Mouse (Mus musculus) heart, postnatal 36 days (tissue): ENCODE data around the gene Efcab5. TPM values are rescaled to one million over a fixed set of nuclear protein-coding genes. Genes with fewer than 3 reads are reported as not detected.

Experiments
- DNase-seq, 2 experiments: peaks; one replicate each; pipeline ENCODE4 v3.0.0; 2021 to 2022
- intact Hi-C: fragments of 180-260 bp; cut with DNase I; formaldehyde crosslinking; loops from one replicate; pipeline ENCODE4 v1.15.1; 2025
- total RNA-seq, 2 experiments: library from RNA; stranded (reverse); gene quantifications; 2 replicates each; pipeline ENCODE4 v1.2.3; 2021

Efcab5 gene
- total RNA-seq: under 1 TPM; 0.31 to 0.73 TPM

DNA sequence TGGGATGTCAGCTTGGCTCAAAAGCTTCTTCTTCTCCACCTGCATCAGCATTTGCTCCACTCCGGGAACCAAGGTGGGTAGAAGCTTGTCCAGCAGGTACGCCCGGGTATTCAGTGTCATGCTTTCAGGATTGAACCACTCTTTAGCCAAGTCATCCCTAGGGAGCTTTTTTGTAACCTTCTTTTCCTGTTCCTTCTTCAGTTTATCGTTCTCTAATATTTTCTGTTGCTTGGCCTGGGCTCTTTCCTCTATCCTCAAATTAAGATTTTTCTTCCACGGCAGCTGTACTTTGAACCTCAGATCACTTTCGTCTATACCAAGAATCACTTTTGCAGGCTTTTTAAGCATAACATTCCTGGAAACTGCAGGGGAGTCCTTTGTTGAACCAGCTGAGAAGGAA, at the start of gene Efcab5:
Gene Efcab5 (minus strand): TSS at position 101 of the 400 bp plus-strand sequence.
- intact Hi-C loops: no loop called here
- DNase-seq: no peak

DNA sequence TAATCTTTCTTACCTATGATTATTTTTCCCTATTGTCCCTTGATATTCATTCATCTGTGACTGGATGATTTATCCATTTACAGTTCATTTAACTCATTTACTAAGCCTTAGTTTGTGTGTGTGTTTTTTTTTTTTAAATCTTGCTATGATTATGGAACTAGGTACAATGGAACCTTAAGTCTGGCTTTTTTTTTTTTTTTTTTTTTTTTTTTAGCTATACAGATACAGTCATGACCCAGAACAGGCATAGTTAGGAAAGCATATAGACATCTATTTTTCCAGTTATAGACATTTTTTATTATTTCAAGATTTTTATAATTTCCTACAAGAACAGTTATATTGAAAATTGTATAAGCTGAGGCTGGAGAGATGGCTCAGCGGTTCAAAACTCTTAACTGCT, 46.5 kb upstream of the Efcab5 start:
- intact Hi-C loops: no loop called here
- no peak for DNase-seq

DNA sequence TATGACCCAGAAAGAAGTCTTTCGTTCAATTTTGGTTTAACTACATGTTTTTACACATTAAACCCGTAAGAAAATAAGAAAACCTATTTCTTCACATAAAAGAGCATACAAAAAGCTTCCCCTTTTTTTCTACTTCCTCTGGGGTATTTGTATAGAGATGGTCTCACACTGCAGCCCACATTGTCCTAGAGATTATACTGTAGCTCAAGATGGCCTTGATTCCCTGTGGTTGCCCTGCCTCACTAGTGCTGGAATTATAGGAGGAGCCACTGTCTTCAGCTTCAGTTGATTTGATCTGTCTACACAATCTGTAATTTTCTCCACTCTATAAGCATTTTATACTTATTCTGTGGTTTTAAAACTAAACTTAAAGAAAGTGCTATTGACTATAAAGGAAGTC, 42.7 kb upstream of the Efcab5 start:
- intact Hi-C loops: no loop called here

GRCm38 (mm10) chr11:77230765-77231164, 42.0 kb upstream of the Efcab5 start:
- intact Hi-C loops: no loop called here
- no peak for DNase-seq

More for the DNA sequence above, 42.7 kb upstream of the Efcab5 start:
- no peak for DNase-seq

- DNase-seq: no peak
- intact Hi-C loops: loop anchor here (1.0 to 5.0 kb wide), 2 partner anchors 92 to 231 kb away; no protein-coding TSS in a partner anchor
Observed at GRCm38 (mm10) chr11:77216761-77217130, 28.0 kb upstream of the Efcab5 start.

DNA sequence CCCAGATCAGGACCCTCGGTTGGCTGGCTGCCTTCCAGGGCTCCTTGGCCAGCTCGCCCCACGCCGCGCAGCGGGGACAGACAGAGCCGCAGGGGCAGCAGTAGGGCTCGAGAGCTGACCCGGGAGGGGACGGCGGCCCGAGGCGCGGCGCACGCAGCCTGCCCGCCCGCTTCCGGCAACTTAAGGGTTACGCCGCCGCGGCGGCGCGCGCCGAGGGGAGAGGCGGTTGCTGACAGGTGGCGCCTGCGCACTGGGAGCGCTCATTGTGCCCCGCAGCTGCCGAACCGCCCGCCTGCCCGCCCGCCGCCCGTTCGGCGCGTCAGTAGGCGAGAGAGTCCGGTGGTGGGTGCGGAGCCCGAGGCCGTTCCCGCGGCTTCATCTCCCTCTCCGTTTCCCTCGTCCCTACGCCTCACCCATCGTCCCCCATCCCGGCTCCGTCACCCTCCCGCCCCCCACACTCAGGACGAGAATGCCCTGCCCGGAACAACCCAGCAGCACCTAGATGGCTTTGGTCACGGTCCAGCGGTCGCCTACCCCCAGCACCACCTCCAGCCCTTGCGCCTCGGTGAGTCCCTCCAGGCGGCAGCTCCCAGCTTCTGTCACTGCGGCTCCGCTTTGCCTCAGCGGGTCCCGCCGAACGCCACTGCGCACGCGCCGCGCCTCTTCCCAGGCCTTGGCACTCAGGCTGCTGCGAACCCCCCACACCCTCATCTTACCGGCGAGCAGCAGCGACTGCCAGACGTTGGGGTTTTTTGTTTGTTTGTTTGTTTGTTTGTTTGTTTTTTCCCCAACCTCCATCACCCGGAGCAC, 27.4 kb upstream of the Efcab5 start, which contains the start of gene Ssh2:
Gene Ssh2 (plus strand): TSS at position 337 of the 810 bp plus-strand sequence.
- peak; percentile 77 to 83 for DNase-seq
- intact Hi-C loops: loop anchor here (1.0 to 5.0 kb wide), 3 partner anchors 92 to 231 kb away; no protein-coding TSS in a partner anchor

GRCm38 (mm10) chr11:77215483-77215882, 26.7 kb upstream of the Efcab5 start:
- intact Hi-C loops: loop anchor here (2.0 to 5.0 kb wide), 2 partner anchors 115 to 232 kb away; no protein-coding TSS in a partner anchor
- no peak for DNase-seq

DNA sequence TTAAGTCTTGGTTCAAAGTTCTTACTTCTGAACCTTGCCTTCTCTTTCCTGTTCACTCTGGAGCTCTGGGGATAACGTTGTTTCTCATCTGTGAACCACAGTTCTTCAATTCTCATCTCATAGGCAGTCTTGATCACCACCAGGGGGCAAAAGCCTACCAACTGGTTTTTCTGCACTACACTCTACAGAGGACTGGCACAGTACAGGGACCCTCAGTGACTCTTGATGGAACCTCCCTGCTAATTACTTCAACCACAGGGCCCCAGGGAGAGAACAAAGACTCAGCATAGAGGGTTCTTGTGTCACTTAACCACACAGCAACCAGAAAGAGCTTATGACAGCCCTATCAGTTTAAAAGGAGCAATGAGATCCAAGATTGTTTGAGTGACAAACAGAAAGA, 26.0 kb upstream of the Efcab5 start:
- DNase-seq: peak; percentile 56 to 63
- intact Hi-C loops: loop anchor here (2.0 to 5.0 kb wide), 2 partner anchors 114 to 233 kb away; no protein-coding TSS in a partner anchor

DNA sequence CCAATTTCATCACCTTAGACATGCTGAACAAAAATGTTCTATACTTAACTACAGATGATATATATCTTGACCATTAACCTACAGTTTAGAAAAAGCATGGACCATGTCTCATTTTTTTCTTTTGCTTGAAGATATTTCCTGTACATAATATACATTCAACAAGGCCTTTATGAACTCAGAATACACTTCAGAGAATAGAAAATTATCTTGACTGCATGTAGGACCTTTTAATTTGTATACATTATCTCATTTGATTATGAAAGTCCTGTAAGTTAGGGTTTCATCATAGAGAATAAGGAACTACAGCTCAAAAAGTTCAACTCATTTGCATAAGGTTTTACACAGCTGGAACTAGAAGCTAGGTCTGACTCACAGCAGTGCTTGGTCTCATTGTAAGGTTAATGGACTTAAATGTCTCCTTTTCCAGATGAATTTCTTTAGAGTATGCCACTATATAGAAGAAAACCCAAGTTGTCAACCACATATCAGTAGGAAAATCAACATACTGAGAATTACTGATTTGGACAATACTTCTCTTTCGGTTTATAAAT, 25.4 kb upstream of the Efcab5 start:
- intact Hi-C loops: loop anchor here (2.0 kb wide), 1 partner anchor 113 kb away; no protein-coding TSS in a partner anchor
- DNase-seq: no peak

DNA sequence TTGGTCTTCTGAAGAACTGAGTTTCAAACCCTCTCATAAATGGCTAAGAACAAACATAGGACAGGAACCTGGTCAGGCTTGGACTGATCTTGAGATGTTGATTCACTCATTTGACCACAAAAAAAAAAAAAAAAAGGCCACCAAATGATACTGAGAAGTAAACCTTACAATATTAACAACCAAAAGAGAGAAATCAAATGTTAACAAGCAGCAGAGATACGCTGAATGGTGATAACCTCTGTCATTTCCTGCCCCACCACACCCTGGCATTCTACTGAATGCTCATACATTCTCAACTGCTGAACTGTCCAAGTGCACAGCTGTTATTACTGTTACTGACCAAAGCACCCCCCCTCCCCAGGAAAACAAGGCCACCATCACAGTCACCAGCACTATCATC, 11.9 kb upstream of the Efcab5 start:
- intact Hi-C loops: no loop called here

GRCm38 (mm10) chr11:77199636-77200035, 10.9 kb upstream of the Efcab5 start:
- DNase-seq: no peak
- intact Hi-C loops: no loop called here

More for the DNA sequence above, 11.9 kb upstream of the Efcab5 start:
- DNase-seq: no peak

DNA sequence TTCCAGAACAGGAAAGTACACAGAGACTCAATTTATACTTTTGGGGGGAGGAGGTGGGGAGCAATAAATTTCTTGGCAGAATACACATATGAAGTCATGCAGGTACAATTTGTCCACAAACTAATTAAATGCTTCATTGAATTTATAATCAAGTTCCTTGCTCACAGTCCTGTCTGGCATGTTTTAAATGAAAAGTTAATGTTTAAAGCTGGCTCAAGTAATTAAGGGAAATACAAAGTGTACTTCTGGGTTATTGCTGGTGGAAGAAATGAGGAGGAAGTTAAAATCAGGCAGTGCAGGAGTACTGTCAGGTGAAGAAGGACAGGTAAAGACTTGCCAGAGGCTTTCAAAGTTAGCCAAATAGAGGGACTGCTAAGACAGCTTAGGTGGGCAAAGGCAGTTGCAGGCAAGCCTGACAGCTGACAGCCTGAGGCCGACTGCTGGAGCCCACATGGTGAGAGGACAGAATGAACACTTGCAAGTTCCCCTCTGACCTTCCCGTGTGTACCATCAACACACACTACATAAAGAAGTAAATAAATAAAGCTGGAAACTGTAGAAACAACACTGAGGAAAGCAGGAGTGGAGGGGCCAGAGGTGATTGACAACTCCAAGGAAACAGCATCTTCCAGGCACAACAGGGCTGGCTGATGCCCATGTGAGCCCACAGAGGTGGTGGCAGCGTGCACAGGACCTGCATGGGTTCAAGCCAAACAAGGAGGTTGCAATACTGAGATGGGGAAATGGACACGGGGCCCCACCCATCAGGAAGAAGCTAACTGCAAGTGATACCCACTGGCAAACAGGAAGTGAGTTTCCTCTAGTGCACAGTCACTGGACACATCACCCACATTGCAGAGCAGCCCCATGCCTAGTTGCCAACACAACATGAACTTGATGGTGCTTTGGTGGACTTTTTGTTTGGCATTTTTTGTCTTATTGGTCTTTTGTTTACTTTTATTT, 7.7 kb upstream of the Efcab5 start:
- no peak for DNase-seq
- intact Hi-C loops: no loop called here

DNA sequence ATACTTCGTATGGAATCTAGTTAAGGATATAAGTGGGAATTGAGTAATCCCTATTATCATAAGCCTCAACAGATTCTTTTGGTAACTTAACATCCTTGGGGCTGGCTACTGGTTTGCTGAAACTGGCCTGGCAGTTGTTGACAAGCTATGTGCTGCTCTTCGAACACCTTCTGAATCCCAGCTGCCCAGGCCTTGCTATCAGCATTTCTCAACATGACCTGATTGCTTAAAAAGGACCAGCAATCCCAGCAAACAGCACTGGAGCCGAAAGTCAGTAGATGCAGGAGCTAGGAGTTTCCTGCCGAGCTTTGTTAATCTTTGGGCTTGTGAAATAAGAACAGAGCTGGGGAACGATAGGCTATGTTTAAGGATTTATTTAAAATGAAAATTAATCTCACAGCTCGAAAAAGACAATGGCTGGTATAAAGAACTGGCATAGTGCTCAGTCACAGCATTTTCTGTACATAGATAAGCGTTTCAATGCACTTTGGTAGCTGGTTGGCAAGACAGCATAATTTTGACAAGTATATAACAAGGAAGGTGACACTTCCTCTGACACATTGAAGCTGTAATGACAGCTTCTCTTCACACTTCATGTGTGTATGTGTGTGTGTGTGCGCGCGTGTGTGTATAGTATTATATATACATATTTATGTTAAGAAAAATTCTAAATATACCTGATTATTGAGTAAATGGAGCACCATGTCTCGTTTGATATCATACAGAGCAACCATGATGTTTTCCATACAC, 6.8 kb upstream of the Efcab5 start:
- intact Hi-C loops: no loop called here
- no peak for DNase-seq

- intact Hi-C loops: no loop called here
- DNase-seq: no peak
Observed at GRCm38 (mm10) chr11:77194762-77195161, 6.0 kb upstream of the Efcab5 start.

GRCm38 (mm10) chr11:77193941-77194553, 5.3 kb upstream of the Efcab5 start:
- intact Hi-C loops: no loop called here
- DNase-seq: no peak

DNA sequence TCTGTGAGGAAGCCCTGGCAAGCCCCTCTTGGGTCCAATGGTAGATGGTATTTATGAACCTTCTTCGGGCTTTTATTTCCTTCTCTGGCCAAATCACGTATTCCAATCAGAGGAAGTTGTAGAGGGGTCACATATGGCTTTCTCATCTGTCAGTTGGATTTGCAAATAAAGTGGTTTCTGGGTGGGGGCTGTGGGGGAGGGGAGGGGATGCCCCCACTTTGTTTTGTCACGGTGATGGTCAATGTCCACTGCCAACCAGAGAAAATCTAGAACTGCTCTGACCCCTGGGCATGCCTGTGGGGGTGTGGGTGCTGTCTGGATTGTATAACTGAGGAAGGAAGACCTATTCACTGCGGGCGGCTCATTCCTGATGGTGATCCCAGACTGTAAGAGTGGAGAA, 4.6 kb upstream of the Efcab5 start:
- no peak for DNase-seq
- intact Hi-C loops: no loop called here

DNA sequence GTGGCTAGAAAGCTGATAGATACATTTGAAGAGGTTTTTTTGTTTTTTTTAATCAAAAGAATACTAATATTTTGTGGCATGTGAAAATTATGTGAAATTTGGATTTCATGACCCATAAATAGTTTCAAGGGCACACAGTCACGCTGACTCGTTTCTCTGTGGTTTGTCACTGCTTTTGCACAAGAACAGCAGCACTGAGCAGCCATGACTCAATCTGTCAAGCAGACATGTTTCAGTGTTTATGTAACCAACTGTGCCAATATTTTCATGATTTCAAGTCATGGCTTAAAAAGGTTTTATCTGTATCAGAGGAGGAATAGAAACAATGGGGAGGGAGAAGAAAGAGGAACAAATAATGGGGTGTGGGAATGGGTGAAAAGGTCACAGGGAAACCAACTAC, 3.8 kb downstream of the Efcab5 start:
- DNase-seq: no peak
- intact Hi-C loops: no loop called here

DNA sequence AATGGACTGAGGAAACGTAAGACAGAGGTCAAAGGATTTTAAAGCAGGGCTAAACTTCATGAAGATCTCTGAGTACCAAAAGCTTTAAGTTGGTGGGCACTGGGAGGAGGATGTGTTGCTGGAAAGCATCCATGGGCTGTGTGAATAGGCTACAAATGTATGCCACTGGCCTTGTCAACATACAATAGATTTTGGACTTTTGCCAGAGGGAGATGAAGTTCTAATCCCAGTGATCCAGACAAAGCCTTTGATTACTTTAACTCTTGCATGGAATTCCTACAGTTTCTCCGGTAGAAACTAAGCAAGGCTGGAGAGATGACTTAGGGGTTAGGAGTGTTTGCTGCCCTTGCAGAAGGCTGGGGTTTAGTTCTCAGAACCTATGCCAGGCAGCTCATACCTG, 6.2 kb downstream of the Efcab5 start:
- intact Hi-C loops: no loop called here
- DNase-seq: no peak

DNA sequence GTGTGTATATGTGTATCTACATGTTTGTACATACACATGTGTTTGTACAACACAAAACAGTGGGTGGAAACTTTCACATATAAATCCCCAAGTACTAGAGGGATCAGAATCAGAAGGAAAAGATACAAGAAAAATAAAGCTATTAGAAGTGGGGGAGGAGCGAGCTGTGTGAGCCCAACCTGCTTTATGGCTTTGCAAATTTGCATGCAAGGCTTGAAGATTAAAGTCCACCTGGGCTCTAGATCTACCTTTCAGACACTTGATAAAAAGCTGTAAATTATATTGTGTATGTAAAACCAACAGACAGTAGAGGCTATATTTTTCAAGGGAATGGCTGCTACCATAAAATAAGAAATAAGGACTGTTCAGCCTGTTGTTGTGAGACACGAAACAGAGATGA, 6.7 kb downstream of the Efcab5 start:
- no peak for DNase-seq
- intact Hi-C loops: no loop called here

- intact Hi-C loops: no loop called here
- DNase-seq: no peak
Observed at GRCm38 (mm10) chr11:77181528-77181927, 7.2 kb downstream of the Efcab5 start.
